Mouse (Mus musculus): ENCODE measurements at regions not wholly inside any gene's neighbourhood (a gene's known extent, or its start where the extent isn't known, plus 50 kb on each side); places are given as distances from the start of the nearest gene placed in this dataset.

DNA sequence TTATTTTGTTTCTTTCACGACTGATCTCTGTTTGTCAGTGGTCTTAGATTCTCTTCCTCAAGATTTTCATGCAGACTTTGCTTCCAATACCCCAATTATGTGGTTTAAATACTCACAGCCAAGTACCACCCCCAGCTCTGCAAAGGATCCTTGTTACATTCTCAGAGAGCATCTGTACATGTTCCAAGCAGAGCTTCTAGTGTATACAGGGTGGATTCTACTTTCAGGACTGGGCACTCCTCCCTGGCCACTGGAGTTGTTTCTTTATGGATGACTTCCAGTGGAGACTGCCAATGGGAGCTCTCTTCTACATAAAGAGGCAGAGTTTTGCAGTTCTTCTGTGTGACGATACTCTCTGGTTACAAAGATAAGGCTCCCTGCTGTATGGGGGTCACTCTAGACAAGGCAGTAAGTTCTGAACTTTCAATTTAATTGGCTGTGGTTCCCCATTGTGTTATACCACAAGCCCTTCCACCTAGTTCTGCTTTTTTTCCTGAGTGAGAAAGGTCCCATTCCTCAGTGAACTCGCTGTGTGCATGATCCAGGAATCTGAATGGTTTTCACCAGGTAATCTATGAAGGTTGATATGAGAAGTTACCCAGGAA is 240.4 kb upstream of the Kcnj16 start:
- TF ChIP-seq CTCF (IDR thresholded peaks at IDR 0.05; ENCODE audit: low read depth) (no peak), EP300 (IDR thresholded peaks at IDR 0.05; ENCODE audit: low read depth) (no peak)

All from liver, postnatal 0 days (tissue).